Mouse (Mus musculus) erythroblast, embryonic 14.5 days (primary cell): Measurements from ENCODE around the gene Pacrg.

Experiments used
- GATA1 ChIP-seq: IDR thresholded peaks from 2 replicates; pipeline ENCODE4 v1.6.1; 2012; ENCODE audit warnings: low read length, inconsistent platforms, mixed read lengths
- TAL1 ChIP-seq: IDR thresholded peaks from 3 replicates; pipeline ENCODE4 v1.6.1; 2012; ENCODE audit warnings: low read length, inconsistent platforms, mixed read lengths

GRCm38 (mm10) chr17:10372001-10372785 is 467.9 kb downstream of the Pacrg start:
- TF ChIP-seq TAL1 (no peak), GATA1 (no peak)
